Mouse (Mus musculus) neural tube, embryonic 11.5 days (tissue): ENCODE data around the gene Tmem132a. TPM values are rescaled to one million over a fixed set of nuclear protein-coding genes. Genes with fewer than 3 reads are reported as not detected.

ENCODE experiments used
- ATAC-seq: fragments of 200-750 bp; cut with Nextera tagmentation; 2 replicates; pipeline ENCODE4 v1.8.0; 2017; ENCODE audit warnings: moderate number of reproducible peaks, mild to moderate bottlenecking, moderate TSS enrichment, moderate library complexity; ENCODE audit not compliant: insufficient read depth, low FRiP score, low TSS enrichment
- DNase-seq: peaks from one replicate; pipeline ENCODE4 v3.0.0-alpha.2; 2015; ENCODE audit warnings: low spot score
- H3K27ac ChIP-seq: fragments of 300-500 bp; sonication (generic); 2 replicates; pipeline ENCODE4 v1.5.1; 2014; ENCODE audit warnings: low read depth, mild to moderate bottlenecking, low read length
- H3K27me3 ChIP-seq: fragments of 300-500 bp; sonication (generic); 2 replicates; pipeline ENCODE4 v1.6.1; 2014; ENCODE audit warnings: mild to moderate bottlenecking, low read length, mixed read lengths; ENCODE audit not compliant: control insufficient read depth, insufficient read depth
- H3K36me3 ChIP-seq: fragments of 300-500 bp; sonication (generic); 2 replicates; pipeline ENCODE4 v1.6.1; 2014; ENCODE audit warnings: mild to moderate bottlenecking, low read length, moderate library complexity, mixed read lengths; ENCODE audit not compliant: control insufficient read depth, insufficient read depth
- H3K4me1 ChIP-seq: fragments of 300-500 bp; sonication (generic); 2 replicates; pipeline ENCODE4 v1.6.1; 2014; ENCODE audit warnings: low read length, mixed read lengths; ENCODE audit not compliant: control insufficient read depth, insufficient read depth
- H3K4me2 ChIP-seq: fragments of 300-500 bp; sonication (generic); 2 replicates; pipeline ENCODE4 v1.6.1; 2014; ENCODE audit warnings: low read depth, mild to moderate bottlenecking, moderate library complexity
- H3K4me3 ChIP-seq: fragments of 300-500 bp; sonication (generic); 2 replicates; pipeline ENCODE4 v1.5.1; 2014; ENCODE audit warnings: low read depth, low read length
- H3K9ac ChIP-seq: fragments of 300-500 bp; sonication (generic); 2 replicates; pipeline ENCODE4 v1.6.1; 2014; ENCODE audit warnings: mild to moderate bottlenecking, low read length
- H3K9me3 ChIP-seq: fragments of 300-500 bp; sonication (generic); 2 replicates; pipeline ENCODE4 v1.6.1; 2016; ENCODE audit warnings: low read length; ENCODE audit not compliant: control insufficient read depth
- WGBS: fragments of 180-500 bp; shearing (Covaris S2); extraction: QIAGEN DNeasy Blood & Tissue Kit; methylation state at CpG from one replicate; pipeline ENCODE4 v1.1.7; 2014; 5-methylcytosine and 5-hydroxymethylcytosine counted together
- polyA plus RNA-seq: library from polyadenylated mRNA; unstranded; fragments of >200 nt; fragmentation: Nextera tagmentation; extraction: Ambion mirVana; gene quantifications from 2 replicates; pipeline ENCODE4 v1.2.1, GENCODE M21; 2014

Tmem132a gene
- polyA plus RNA-seq, 1 experiment from 2014 or later: 85.5 TPM

GRCm38 (mm10) chr19:10831424-10831823 lies 38.3 kb downstream of the Tmem132a start:
- no peak for ATAC-seq
- H3K4me3 ChIP-seq: no peak overlapping the region
- no peaks in the 10 kb centered on the region for H3K27me3 ChIP-seq
- no peak overlapping the region for H3K9ac ChIP-seq
- no peaks in the 10 kb centered on the region for H3K4me1 ChIP-seq
- H3K9me3 ChIP-seq: 0 out of 2 replicates have a peak, but pooled peaks cover 4% of the 10 kb centered on the region
- 5% methylated on average over 5 of the region's 5 CpGs for WGBS
- H3K4me2 ChIP-seq: no peak overlapping the region
- DNase-seq: peak; percentile 61
- H3K36me3 ChIP-seq: no peaks in the 10 kb centered on the region
- H3K27ac ChIP-seq: no peak overlapping the region

- Histone ChIP-seq H3K4me2 (no peak within 1 kb of the TSS), H3K9me3 (0 out of 2 replicates have a peak, but pooled peaks cover 4% of the 10 kb centered on the region), H3K9ac (no peak within 1 kb of the TSS), H3K27me3 (no peaks in the 10 kb centered on the region), H3K36me3 (no peaks in the 10 kb centered on the region), H3K4me1 (no peaks in the 10 kb centered on the region), H3K4me3 (no peak within 1 kb of the TSS), H3K27ac (no peak within 1 kb of the TSS)
- WGBS: 88% methylated on average over 16 of the region's 16 CpGs
- DNase-seq (no peak), ATAC-seq (no peak)
Observed at GRCm38 (mm10) chr19:10829436-10830175, 40.1 kb downstream of the Tmem132a start, which contains the start of gene Cd6. Gene Cd6, minus strand, starts transcription at chr19:10830058.

GRCm38 (mm10) chr19:10828321-10828720 lies 41.4 kb downstream of the Tmem132a start:
- Histone ChIP-seq H3K4me1 (no peaks in the 10 kb centered on the region), H3K36me3 (no peaks in the 10 kb centered on the region), H3K9me3 (0 out of 2 replicates have a peak, but pooled peaks cover 4% of the 10 kb centered on the region), H3K9ac (no peak overlapping the region), H3K4me2 (no peak overlapping the region), H3K27me3 (no peaks in the 10 kb centered on the region), H3K27ac (no peak overlapping the region), H3K4me3 (no peak overlapping the region)
- no peak for ATAC-seq
- no peak for DNase-seq
- WGBS: 91% methylated on average over 5 of the region's 5 CpGs

- no peaks in the 10 kb centered on the region for H3K36me3 ChIP-seq
- 93% methylated on average over 7 of the region's 7 CpGs for WGBS
- H3K9me3 ChIP-seq: no peaks in the 10 kb centered on the region
- no peak for ATAC-seq
- no peak for DNase-seq
- H3K4me3 ChIP-seq: no peak overlapping the region
- no peak overlapping the region for H3K27ac ChIP-seq
- no peak overlapping the region for H3K4me2 ChIP-seq
- no peak overlapping the region for H3K9ac ChIP-seq
- no peaks in the 10 kb centered on the region for H3K27me3 ChIP-seq
- no peaks in the 10 kb centered on the region for H3K4me1 ChIP-seq
Observed at GRCm38 (mm10) chr19:10824061-10824460, 45.7 kb downstream of the Tmem132a start.

GRCm38 (mm10) chr19:10822534-10822933 lies 47.2 kb downstream of the Tmem132a start:
- H3K4me3 ChIP-seq: no peak overlapping the region
- WGBS: 93% methylated on average over 4 of the region's 4 CpGs

GRCm38 (mm10) chr19:10821319-10821718 lies 48.4 kb downstream of the Tmem132a start:
- H3K4me1 ChIP-seq: no peaks in the 10 kb centered on the region
- no peak for DNase-seq
- H3K9me3 ChIP-seq: no peaks in the 10 kb centered on the region
- H3K27me3 ChIP-seq: no peaks in the 10 kb centered on the region
- H3K36me3 ChIP-seq: no peaks in the 10 kb centered on the region
- H3K9ac ChIP-seq: no peak overlapping the region
- no peak overlapping the region for H3K4me3 ChIP-seq
- H3K4me2 ChIP-seq: no peak overlapping the region
- WGBS: 61% methylated on average over 7 of the region's 7 CpGs
- no peak overlapping the region for H3K27ac ChIP-seq
- no peak for ATAC-seq

More at GRCm38 (mm10) chr19:10822534-10822933, 47.2 kb downstream of the Tmem132a start:
- no peak for ATAC-seq
- no peak overlapping the region for H3K9ac ChIP-seq
- H3K27me3 ChIP-seq: no peaks in the 10 kb centered on the region
- no peaks in the 10 kb centered on the region for H3K4me1 ChIP-seq
- H3K4me2 ChIP-seq: no peak overlapping the region
- H3K9me3 ChIP-seq: no peaks in the 10 kb centered on the region
- DNase-seq: no peak
- no peak overlapping the region for H3K27ac ChIP-seq
- no peaks in the 10 kb centered on the region for H3K36me3 ChIP-seq

GRCm38 (mm10) chr19:10818217-10818946 lies 51.4 kb downstream of the Tmem132a start:
- H3K36me3 ChIP-seq: no peaks in the 10 kb centered on the region
- ATAC-seq (no peak), DNase-seq (no peak)
- WGBS: 45% methylated on average over 17 of the region's 17 CpGs
- H3K4me3 ChIP-seq: no peak overlapping the region
- no peak overlapping the region for H3K9ac ChIP-seq
- no peaks in the 10 kb centered on the region for H3K4me1 ChIP-seq
- H3K9me3 ChIP-seq: no peaks in the 10 kb centered on the region
- no peaks in the 10 kb centered on the region for H3K27me3 ChIP-seq
- no peak overlapping the region for H3K4me2 ChIP-seq
- H3K27ac ChIP-seq: no peak overlapping the region

GRCm38 (mm10) chr19:10816462-10816861 lies 53.3 kb downstream of the Tmem132a start:
- H3K27ac ChIP-seq: no peak overlapping the region
- no peak for ATAC-seq
- H3K36me3 ChIP-seq: no peaks in the 10 kb centered on the region
- no peaks in the 10 kb centered on the region for H3K4me1 ChIP-seq
- H3K4me3 ChIP-seq: no peak overlapping the region
- no peaks in the 10 kb centered on the region for H3K9me3 ChIP-seq
- no peak overlapping the region for H3K9ac ChIP-seq
- no peak for DNase-seq
- WGBS: 84% methylated on average over 2 of the region's 2 CpGs
- no peak overlapping the region for H3K4me2 ChIP-seq
- no peaks in the 10 kb centered on the region for H3K27me3 ChIP-seq
